Mouse (Mus musculus) heart, adult 2 months (tissue): ENCODE results near the gene Snrnp35. TPM values are rescaled to one million over a fixed set of nuclear protein-coding genes. Genes with fewer than 3 reads are reported as not detected.
"Not testable (repeated sequence)": the region's sequence is repeated elsewhere in the genome, so short reads cannot be mapped to it uniquely, and the experiment has no call there.

Source experiments
- DNase-seq, 2 experiments: peaks; one replicate each; pipeline ENCODE4 v3.0.0; 2021
- H3K27ac ChIP-seq: fragments of 200-600 bp; 2 replicates; pipeline ENCODE4 v1.8.1; 2022
- H3K27me3 ChIP-seq: fragments of 200-500 bp; 2 replicates; pipeline ENCODE4 v1.6.1; 2012; ENCODE audit warnings: mild to moderate bottlenecking, low read length, inconsistent platforms, mixed read lengths; ENCODE audit not compliant: control insufficient read depth, insufficient read depth
- H3K36me3 ChIP-seq: fragments of 200-500 bp; 2 replicates; pipeline ENCODE4 v1.6.1; 2012; ENCODE audit warnings: low read length, inconsistent platforms; ENCODE audit not compliant: control insufficient read depth, insufficient read depth
- H3K4me1 ChIP-seq: fragments of 200-500 bp; 2 replicates; pipeline ENCODE4 v1.6.1; 2011; ENCODE audit warnings: low read length; ENCODE audit not compliant: control insufficient read depth, insufficient read depth
- H3K4me3 ChIP-seq: fragments of 200-600 bp; 2 replicates; pipeline ENCODE4 v1.8.1; 2022
- H3K79me2 ChIP-seq: fragments of 200-500 bp; replicated peaks from 2 replicates; pipeline ENCODE4 v1.6.1; 2012; ENCODE audit warnings: mild to moderate bottlenecking, inconsistent platforms, low read length, moderate library complexity, mixed read lengths; ENCODE audit not compliant: control insufficient read depth, insufficient read depth
- H3K9ac ChIP-seq: fragments of 200-500 bp; 2 replicates; pipeline ENCODE4 v1.6.1; 2012; ENCODE audit warnings: low read depth, mild to moderate bottlenecking, control low read depth, inconsistent platforms, low read length, mixed read lengths
- CTCF ChIP-seq: fragments of 200-600 bp; IDR thresholded peaks from 2 replicates; pipeline ENCODE4 v1.8.1; 2022; ENCODE audit warnings: antibody characterized with exemption, mild to moderate bottlenecking, moderate library complexity
- EP300 ChIP-seq: fragments of 200-500 bp; IDR thresholded peaks from 2 replicates; pipeline ENCODE4 v1.6.1; 2011; ENCODE audit warnings: low read depth, low read length, control low read depth; ENCODE audit not compliant: insufficient read depth
- POLR2A ChIP-seq: fragments of 200-500 bp; IDR thresholded peaks from 2 replicates; pipeline ENCODE4 v1.6.1; 2011; ENCODE audit warnings: mild to moderate bottlenecking, low read depth, low read length, control low read depth; ENCODE audit not compliant: insufficient read depth
- WGBS: fragments of 180-500 bp; shearing (Covaris S2); methylation state at CpG from one replicate; pipeline ENCODE4 v1.1.7; 2018; 5-methylcytosine and 5-hydroxymethylcytosine counted together
- intact Hi-C: fragments of 180-260 bp; cut with DNase I; formaldehyde crosslinking; loops from one replicate; pipeline ENCODE4 v1.15.1; 2025
- polyA plus RNA-seq: library from polyadenylated mRNA; depleted of rRNA; stranded (reverse); fragments of >200 nt; gene quantifications from 2 replicates; pipeline ENCODE4 v1.2.3, GENCODE M21; 2012
- total RNA-seq, 2 experiments: library from RNA; stranded (reverse); gene quantifications; 2 replicates each; pipeline ENCODE4 v1.2.3; 2021

Snrnp35 gene
- total and polyA plus RNA-seq, 3 experiments = 2.4 to 14.5 (median 10.5) TPM

DNA sequence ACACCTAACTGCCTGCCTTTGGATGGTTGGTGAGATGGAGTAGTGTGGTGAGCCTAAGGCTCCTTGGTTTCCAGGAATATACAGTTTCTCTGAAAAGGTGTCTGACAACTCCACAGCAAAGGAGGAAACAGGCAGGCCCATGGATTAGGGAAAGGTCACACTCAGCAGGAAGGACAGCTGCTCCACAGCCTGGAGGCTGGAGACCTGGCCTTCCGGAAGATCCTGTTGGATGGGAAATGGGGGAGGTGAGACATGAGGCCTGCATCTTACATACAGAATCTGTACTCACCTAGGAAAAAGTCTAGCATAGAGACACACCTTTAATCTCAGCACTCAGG lies 28.9 kb upstream of the Snrnp35 start:
- H3K4me3 ChIP-seq = no peak overlapping the region
- H3K9ac ChIP-seq = peak overlapping the region; percentile 14
- H3K4me1 ChIP-seq = peaks cover 5% of the 10 kb centered on the region
- no peaks in the 10 kb centered on the region for H3K27me3 ChIP-seq
- H3K27ac ChIP-seq = peak overlapping the region; percentile 85; the same call in 1 of the 2 replicates
- TF ChIP-seq CTCF (no peak), EP300 (no peak), POLR2A (no peak)
- intact Hi-C loops = no loop called here
- 37% methylated on average over 1 of the region's 1 CpGs for WGBS
- no peak for DNase-seq
- peaks cover 2% of the 10 kb centered on the region; the same call in 1 of the 2 replicates for H3K36me3 ChIP-seq
- H3K79me2 ChIP-seq = no peaks in the 10 kb centered on the region

DNA sequence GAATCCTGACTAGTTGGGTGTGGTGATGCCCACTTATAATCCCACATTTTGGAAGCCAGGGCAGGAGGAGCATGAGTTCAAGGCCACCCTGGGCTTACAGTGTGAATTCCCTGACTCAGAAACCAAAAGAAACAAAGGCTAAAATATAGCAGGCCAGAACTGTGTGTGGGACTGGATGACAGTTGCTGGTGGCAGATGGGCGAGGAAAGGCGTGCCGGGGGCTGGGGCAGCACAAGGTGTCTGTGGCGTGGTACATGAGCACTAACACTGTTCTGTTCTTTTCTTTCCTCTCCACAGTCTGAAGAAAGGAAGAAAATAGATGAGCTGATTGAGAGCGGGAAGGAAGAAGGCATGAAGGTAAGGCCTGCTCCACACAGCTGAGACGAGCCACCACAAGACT lies 26.2 kb upstream of the Snrnp35 start:
- TF ChIP-seq CTCF = no peak
- TF ChIP-seq POLR2A = no peak
- TF ChIP-seq EP300 = no peak
- Histone ChIP-seq H3K4me3 (no peak overlapping the region), H3K27ac (no peak overlapping the region), H3K27me3 (no peaks in the 10 kb centered on the region), H3K9ac (no peak overlapping the region), H3K36me3 (peaks cover 2% of the 10 kb centered on the region; the same call in 1 of the 2 replicates), H3K79me2 (no peaks in the 10 kb centered on the region), H3K4me1 (peaks cover 5% of the 10 kb centered on the region)
- WGBS = 91% methylated on average over 6 of the region's 6 CpGs
- DNase-seq = no peak
- intact Hi-C loops = no loop called here

DNA sequence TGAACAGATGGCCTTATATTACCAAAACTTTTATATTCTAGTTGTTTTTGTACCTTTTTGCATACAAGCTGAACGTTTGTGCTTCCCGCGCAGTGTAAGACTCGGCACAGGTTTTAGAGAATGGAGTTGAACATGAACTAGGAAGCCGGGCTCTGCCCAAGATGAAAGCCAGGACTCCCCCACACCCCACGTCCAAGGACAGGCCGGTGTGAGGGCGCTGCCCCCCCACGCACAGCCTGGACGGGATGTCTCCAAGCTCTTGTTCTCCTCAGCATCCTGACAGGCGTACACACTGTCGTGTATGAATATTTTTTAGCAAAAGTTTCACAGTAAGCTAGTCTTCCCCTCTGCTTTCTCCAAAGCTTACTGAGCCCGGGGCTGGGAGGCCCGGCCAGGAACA lies 22.0 kb upstream of the Snrnp35 start:
- intact Hi-C loops, H3K4me1 ChIP-seq, H3K4me3 ChIP-seq, H3K27ac ChIP-seq, H3K36me3 ChIP-seq, H3K79me2 ChIP-seq, H3K27me3 ChIP-seq, DNase-seq, H3K9ac ChIP-seq: not testable (repeated sequence)
- 86% methylated on average over 14 of the region's 14 CpGs for WGBS

DNA sequence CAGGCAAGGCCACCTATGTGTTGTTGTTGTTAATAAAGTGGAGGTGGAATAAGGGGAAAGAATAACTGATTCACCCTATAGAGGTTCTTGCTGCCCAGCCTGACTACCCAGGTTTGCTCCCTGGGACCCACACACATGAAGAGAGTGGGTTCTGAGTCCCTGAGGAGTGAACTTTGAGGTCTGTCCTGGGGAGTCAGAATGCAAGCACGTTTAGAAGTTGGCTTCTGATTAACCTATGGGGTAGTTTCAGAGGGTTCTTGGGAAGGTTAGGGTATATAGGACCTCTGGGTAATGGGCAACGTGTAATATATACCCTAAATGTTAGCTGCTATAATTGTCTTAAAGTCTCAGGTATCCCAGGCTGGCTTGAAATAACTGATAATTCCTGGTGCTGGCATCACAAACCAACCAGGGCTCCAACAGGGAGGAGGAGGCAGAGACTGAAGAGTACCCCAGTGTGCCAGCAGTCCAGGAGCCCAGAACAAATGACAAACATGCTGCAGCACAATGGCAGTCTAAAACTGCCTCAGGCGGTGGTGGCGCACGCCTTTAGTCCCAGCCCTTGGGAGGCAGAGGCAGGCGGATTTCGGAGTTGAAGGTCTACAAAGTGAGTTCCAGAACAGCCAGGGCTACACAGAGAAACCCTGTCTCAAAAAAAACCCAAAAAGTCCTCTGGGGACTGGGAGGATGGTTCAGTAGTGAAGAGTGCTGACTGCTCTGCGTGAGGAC lies 20.5 kb upstream of the Snrnp35 start:
- intact Hi-C loops = no loop called here
- TF ChIP-seq EP300 = no peak
- no peak for TF ChIP-seq POLR2A
- no peak for TF ChIP-seq CTCF
- H3K4me1 ChIP-seq = no peaks in the 10 kb centered on the region
- no peak overlapping the region for H3K27ac ChIP-seq
- H3K79me2 ChIP-seq = no peaks in the 10 kb centered on the region
- H3K9ac ChIP-seq = no peak overlapping the region
- WGBS = 87% methylated on average over 8 of the region's 8 CpGs
- H3K36me3 ChIP-seq = no peaks in the 10 kb centered on the region
- H3K27me3 ChIP-seq = no peaks in the 10 kb centered on the region
- no peak for DNase-seq
- no peak overlapping the region for H3K4me3 ChIP-seq

DNA sequence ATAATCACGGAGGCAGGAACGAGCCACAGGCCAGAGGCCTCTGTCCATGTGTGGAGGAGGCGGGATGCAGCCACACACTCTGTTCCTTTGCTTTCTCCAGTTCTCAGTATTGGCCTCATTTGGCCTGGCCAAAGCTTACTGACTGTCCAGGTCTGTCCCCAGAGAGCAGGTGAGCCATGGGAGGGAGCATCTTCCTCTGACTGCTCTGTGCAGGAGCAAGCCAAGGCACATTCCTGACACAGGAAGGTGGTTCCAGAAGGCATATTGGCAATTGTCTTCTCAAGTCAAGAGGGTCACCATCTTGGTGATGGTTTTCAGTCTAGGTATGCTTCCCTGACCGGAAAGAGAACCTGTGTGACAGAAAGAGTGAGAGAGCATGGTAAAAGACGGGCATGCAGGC lies 19.5 kb upstream of the Snrnp35 start:
- no peaks in the 10 kb centered on the region for H3K27me3 ChIP-seq
- no peak overlapping the region for H3K9ac ChIP-seq
- no peak for TF ChIP-seq CTCF
- no peak; the same call in 1 of the 2 replicates for TF ChIP-seq POLR2A
- TF ChIP-seq EP300 = no peak
- intact Hi-C loops = no loop called here
- DNase-seq = no peak
- no peaks in the 10 kb centered on the region for H3K36me3 ChIP-seq
- 83% methylated on average over 5 of the region's 5 CpGs for WGBS
- H3K79me2 ChIP-seq = no peaks in the 10 kb centered on the region
- no peak overlapping the region for H3K27ac ChIP-seq
- H3K4me3 ChIP-seq = no peak overlapping the region
- no peaks in the 10 kb centered on the region for H3K4me1 ChIP-seq

DNA sequence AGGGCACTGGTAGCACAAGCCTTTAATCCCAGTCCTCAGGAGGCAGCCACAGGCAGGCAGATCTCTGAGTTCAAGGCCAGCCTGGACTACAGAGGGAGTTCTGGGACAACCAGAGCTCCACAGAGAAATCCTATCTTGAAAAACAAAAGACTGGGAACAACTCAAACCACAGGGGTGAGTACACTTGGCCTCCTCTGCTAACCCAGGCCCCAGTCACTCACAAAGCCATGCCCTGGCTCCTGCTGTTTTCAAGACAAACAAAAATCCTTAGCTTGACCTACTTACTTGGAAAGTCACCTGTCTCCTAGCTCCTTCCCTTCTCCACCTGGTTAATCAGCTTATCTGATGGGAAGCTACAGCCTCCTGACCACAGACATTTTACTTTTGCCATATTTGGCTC lies 18.0 kb upstream of the Snrnp35 start:
- no peaks in the 10 kb centered on the region for H3K27me3 ChIP-seq
- no peak for DNase-seq
- intact Hi-C loops = no loop called here
- H3K9ac ChIP-seq = no peak overlapping the region
- no peaks in the 10 kb centered on the region for H3K4me1 ChIP-seq
- no peaks in the 10 kb centered on the region for H3K36me3 ChIP-seq
- H3K27ac ChIP-seq = no peak overlapping the region
- TF ChIP-seq POLR2A = no peak
- TF ChIP-seq EP300 = no peak
- no peak for TF ChIP-seq CTCF
- H3K4me3 ChIP-seq = no peak overlapping the region
- no peaks in the 10 kb centered on the region for H3K79me2 ChIP-seq
